Mouse (Mus musculus): ENCODE results near the gene Nenf. TPM values are rescaled to one million over a fixed set of nuclear protein-coding genes. Genes with fewer than 3 reads are reported as not detected.

Nenf gene
- polyA plus RNA-seq, 1 experiment from 2014 or later = 106 TPM

DNA sequence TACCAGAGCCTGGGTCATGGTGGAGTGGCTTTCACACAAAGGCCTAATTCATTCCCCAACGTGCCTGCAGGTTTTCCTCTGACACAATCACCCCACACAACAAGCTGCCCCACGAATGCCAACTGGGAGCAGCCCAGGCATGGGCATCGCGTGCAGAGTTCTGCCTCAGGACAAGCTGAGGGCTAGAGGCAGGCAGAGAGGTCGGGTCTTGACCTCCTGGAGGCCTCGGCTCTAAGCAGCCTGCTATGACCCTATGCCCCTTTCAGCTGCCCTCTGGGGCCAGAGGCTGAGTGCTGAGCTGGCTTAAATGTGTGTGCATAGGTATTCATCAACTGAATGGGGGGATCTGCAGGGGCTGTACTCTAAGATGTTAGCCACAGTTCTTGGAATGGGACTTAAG lies 56.1 kb downstream of the Nenf start:
- Histone ChIP-seq H3K27ac (replicated peaks) (no peak overlapping the region), H3K9ac (no peak overlapping the region), H3K4me3 (replicated peaks) (no peak overlapping the region), H3K9me3 (replicated peaks) (no peaks in the 10 kb centered on the region), H3K36me3 (no peaks in the 10 kb centered on the region), H3K27me3 (no peaks in the 10 kb centered on the region), H3K4me1 (peaks cover 8% of the 10 kb centered on the region; the same call in 1 of the 2 replicates), H3K4me2 (replicated peaks) (no peak overlapping the region)
- no peak for ATAC-seq (ENCODE audit: insufficient number of reproducible peaks, low FRiP score, low TSS enrichment, low read depth)
- WGBS = 25% methylated on average over 6 of the region's 6 CpGs

GRCm38 (mm10) chr1:191259661-191260060 lies 58.3 kb downstream of the Nenf start:
- no peak for ATAC-seq (ENCODE audit: insufficient number of reproducible peaks, low FRiP score, low TSS enrichment, low read depth)
- Histone ChIP-seq H3K36me3 (no peaks in the 10 kb centered on the region), H3K9ac (no peak overlapping the region), H3K9me3 (replicated peaks) (no peaks in the 10 kb centered on the region), H3K27me3 (no peaks in the 10 kb centered on the region), H3K4me1 (peaks cover 11% of the 10 kb centered on the region; the same call in 1 of the 2 replicates), H3K4me2 (replicated peaks) (no peak overlapping the region), H3K4me3 (replicated peaks) (no peak overlapping the region), H3K27ac (replicated peaks) (no peak overlapping the region)
- 68% methylated on average over 5 of the region's 5 CpGs for WGBS

- H3K9me3 ChIP-seq (replicated peaks) = no peaks in the 10 kb centered on the region
- no peak overlapping the region; the same call in 1 of the 2 replicates for H3K4me2 ChIP-seq (replicated peaks)
- H3K4me3 ChIP-seq (replicated peaks) = no peak overlapping the region
- no peak for ATAC-seq (ENCODE audit: insufficient number of reproducible peaks, low FRiP score, low TSS enrichment, low read depth)
- no peaks in the 10 kb centered on the region for H3K27me3 ChIP-seq
- H3K9ac ChIP-seq = no peak overlapping the region
- no peak overlapping the region for H3K27ac ChIP-seq (replicated peaks)
- WGBS = 31% methylated on average over 7 of the region's 7 CpGs
- no peaks in the 10 kb centered on the region for H3K36me3 ChIP-seq
- H3K4me1 ChIP-seq = peaks cover 11% of the 10 kb centered on the region; the same call in 1 of the 2 replicates
These were observed 58.9 kb downstream of the Nenf start for GRCm38 (mm10) chr1:191259121-191259520.

DNA sequence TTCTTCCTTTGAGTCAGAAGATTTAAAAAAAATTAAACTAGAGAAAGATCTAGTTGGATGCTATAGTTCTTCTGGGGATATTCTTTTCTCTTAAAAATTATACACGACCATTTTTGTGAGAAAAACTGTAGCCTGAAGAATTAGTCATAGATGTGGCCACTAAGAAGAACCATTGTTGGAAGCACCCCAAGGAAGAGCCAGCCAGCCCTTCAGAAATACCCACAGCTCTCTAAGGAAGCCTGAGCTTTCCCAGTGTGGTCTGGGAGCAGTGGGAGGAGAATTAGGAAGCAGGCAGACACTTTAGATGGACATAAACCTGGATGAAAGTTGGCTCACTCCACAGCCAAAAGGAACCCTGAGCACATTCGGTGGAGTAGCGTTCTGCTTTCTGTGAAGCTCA lies 59.5 kb downstream of the Nenf start:
- 47% methylated on average over 3 of the region's 3 CpGs for WGBS

DNA sequence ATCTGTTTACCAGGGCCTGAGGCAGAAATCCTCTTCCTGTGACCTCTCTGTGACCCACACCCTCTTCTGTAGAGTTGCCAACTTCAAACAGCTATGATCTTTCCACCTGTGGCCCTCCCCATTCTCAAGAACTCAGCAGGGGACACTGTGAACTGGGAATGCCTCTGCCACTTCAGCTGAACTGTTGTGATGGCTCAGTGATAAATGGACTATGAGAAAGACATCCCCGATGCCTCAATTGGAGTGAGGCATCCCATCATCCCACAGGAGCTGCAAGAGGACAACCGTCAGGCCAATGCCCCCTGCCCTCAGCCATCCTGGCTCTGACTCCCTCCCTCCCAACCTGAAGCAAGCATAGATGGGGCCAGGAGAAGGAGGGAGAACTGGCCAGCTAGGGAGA lies 60.0 kb downstream of the Nenf start:
- Histone ChIP-seq H3K4me2 (replicated peaks) (no peak overlapping the region), H3K4me3 (replicated peaks) (no peak overlapping the region), H3K27me3 (no peaks in the 10 kb centered on the region), H3K4me1 (peaks cover 11% of the 10 kb centered on the region; the same call in 1 of the 2 replicates), H3K9me3 (replicated peaks) (no peaks in the 10 kb centered on the region), H3K36me3 (no peaks in the 10 kb centered on the region), H3K27ac (replicated peaks) (no peak overlapping the region), H3K9ac (no peak overlapping the region)
- 62% methylated on average over 2 of the region's 2 CpGs for WGBS
- no peak for ATAC-seq (ENCODE audit: insufficient number of reproducible peaks, low FRiP score, low TSS enrichment, low read depth)

More for the DNA sequence above, 59.5 kb downstream of the Nenf start:
- no peak overlapping the region for H3K4me3 ChIP-seq (replicated peaks)
- no peak overlapping the region for H3K4me2 ChIP-seq (replicated peaks)
- no peaks in the 10 kb centered on the region for H3K27me3 ChIP-seq
- H3K36me3 ChIP-seq = no peaks in the 10 kb centered on the region
- H3K4me1 ChIP-seq = peaks cover 11% of the 10 kb centered on the region; the same call in 1 of the 2 replicates
- no peaks in the 10 kb centered on the region for H3K9me3 ChIP-seq (replicated peaks)
- H3K9ac ChIP-seq = no peak overlapping the region
- H3K27ac ChIP-seq (replicated peaks) = no peak overlapping the region
- ATAC-seq (ENCODE audit: insufficient number of reproducible peaks, low FRiP score, low TSS enrichment, low read depth) = no peak

- Histone ChIP-seq H3K4me3 (replicated peaks) (no peak overlapping the region), H3K4me2 (replicated peaks) (no peak overlapping the region), H3K4me1 (peaks cover 11% of the 10 kb centered on the region; the same call in 1 of the 2 replicates), H3K9ac (no peak overlapping the region), H3K27me3 (no peaks in the 10 kb centered on the region), H3K27ac (replicated peaks) (no peak overlapping the region), H3K36me3 (no peaks in the 10 kb centered on the region), H3K9me3 (replicated peaks) (no peaks in the 10 kb centered on the region)
- no peak for ATAC-seq (ENCODE audit: insufficient number of reproducible peaks, low FRiP score, low TSS enrichment, low read depth)
- 63% methylated on average over 3 of the region's 3 CpGs for WGBS
These were observed 60.6 kb downstream of the Nenf start for GRCm38 (mm10) chr1:191257351-191257771.

Other genes starting within 250 kb of the Nenf start
- gene Batf3, start 220.3 kb downstream of the Nenf start, polyA plus RNA-seq (2015; fragmentation: Nextera tagmentation; extraction: Ambion mirVana) = 5.8 and 7.6 TPM in 2 replicates
- gene Fam71a, start 153.4 kb downstream of the Nenf start, polyA plus RNA-seq (2015; fragmentation: Nextera tagmentation; extraction: Ambion mirVana) = not detected in 2 replicates
- 5.2 and 5.8 TPM in 2 replicates for gene Atf3, start 100.2 kb downstream of the Nenf start, polyA plus RNA-seq (2015; fragmentation: Nextera tagmentation; extraction: Ambion mirVana)
- gene Tmem206, start 7.7 kb upstream of the Nenf start, polyA plus RNA-seq (2015; fragmentation: Nextera tagmentation; extraction: Ambion mirVana) = 16.6 and 17.9 TPM in 2 replicates
- gene Ppp2r5a, start 85.1 kb upstream of the Nenf start, polyA plus RNA-seq (2015; fragmentation: Nextera tagmentation; extraction: Ambion mirVana) = 26.3 and 30.4 TPM in 2 replicates

Data from embryonic facial prominence, embryonic 15.5 days (tissue).